Mouse (Mus musculus) yolk sac, embryonic 10.5 days (tissue): ENCODE data around the gene Pde6h.
"Not testable (repeated sequence)": the region's sequence is repeated elsewhere in the genome, so short reads cannot be mapped to it uniquely, and the experiment has no call there.

Experiments used
- DNase-seq: peaks from one replicate; pipeline ENCODE4 v3.0.0-alpha.2; 2017; ENCODE audit warnings: low spot score

The Pde6h gene

GRCm38 (mm10) chr6:136923532-136923931, at the start of gene Pde6h:
Gene Pde6h, plus strand, starts transcription at chr6:136923832.
- DNase-seq: no peak

DNA sequence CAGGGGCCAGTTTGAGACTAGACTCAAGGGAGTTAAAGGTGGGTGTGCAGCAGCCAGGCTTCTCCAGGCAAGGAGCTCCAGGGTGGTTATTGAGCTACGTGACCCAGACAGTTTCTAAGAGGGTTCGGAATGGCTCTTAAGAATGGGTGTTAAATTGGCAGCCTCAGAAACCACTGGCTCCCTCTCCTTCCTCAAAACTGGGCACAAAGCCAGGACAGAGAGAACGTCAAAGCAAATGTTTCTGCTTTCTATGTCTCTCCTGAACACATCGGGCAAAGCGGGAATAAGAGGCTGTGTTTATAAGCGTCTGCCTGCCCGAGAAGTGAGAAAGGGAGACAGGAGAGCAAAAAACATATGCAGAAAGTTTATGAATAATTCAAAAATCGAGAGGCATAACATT, 49.0 kb upstream of the Pde6h start:
- no peak for DNase-seq

DNA sequence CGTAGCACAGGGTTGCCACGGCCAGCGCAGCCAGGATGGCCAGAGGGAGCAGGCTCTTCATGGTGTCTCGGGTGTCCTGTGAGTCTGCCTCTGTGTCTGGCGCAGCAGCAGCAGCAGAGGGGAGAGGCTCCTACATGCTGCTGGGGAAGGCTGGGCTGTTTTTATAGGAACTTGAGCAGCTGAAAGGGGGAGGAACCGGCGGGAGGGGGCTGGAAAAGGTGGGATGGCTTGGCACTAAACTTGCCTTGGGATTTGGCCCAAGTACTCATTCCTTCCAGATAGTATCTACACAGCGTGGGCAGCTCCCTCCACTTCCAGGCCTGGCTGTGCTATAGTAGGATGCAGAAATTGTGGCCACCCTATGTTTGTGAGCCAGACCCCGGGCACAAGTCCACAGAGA, 48.0 kb upstream of the Pde6h start, which contains the start of gene Mgp:
Mgp (minus strand) TSS at position 154 of the 400 bp plus-strand sequence.
- no peak for DNase-seq

DNA sequence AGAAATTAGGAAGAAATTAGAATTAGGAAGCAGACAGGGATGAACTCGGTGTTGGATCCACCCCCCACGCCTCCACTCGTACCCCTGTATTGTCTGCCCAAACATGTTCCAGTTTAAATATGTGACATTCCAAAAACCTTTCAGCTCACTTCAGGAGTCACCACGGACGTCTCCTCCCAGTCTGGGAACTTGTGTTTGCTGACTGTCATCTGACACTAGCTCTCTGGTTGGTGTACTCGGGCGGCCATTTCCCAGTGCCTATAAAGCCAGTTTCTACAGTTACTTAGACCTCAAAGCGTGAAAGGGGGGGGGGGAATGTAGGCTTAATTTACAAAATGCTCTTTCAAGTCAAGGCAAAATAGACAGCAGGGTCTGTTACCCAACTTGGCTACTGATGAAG, 42.0 kb upstream of the Pde6h start:
- no peak for DNase-seq

DNA sequence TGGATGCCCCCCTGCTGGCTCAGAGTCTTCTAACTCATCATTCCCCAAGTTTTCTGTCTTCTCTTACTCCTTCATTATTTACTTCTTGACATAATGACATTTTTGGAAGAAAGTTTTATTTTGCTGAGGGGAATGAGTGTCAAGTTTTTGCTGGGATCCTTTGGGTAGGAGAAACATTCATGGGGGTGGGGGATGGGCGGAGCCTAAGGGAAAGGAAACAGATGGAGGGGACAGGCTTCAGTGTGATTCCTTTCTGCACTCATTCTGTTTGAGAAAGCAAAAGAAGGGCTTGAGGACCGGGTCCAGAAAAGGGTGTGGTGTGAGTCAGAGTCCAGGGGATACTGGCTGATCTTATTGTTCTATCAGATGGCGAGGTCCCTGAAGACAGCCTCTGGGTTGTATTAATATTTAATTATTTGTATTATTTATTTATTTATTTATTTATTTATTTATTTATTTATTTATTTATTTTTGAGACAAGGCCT, 40.2 kb upstream of the Pde6h start:
- DNase-seq: no peak

GRCm38 (mm10) chr6:136883961-136884360, 39.7 kb upstream of the Pde6h start:
- DNase-seq: no peak

- not testable (repeated sequence) for DNase-seq
Measured at GRCm38 (mm10) chr6:136884766-136885165, 38.9 kb upstream of the Pde6h start.

GRCm38 (mm10) chr6:136887854-136888253, 35.8 kb upstream of the Pde6h start:
- DNase-seq: no peak

DNA sequence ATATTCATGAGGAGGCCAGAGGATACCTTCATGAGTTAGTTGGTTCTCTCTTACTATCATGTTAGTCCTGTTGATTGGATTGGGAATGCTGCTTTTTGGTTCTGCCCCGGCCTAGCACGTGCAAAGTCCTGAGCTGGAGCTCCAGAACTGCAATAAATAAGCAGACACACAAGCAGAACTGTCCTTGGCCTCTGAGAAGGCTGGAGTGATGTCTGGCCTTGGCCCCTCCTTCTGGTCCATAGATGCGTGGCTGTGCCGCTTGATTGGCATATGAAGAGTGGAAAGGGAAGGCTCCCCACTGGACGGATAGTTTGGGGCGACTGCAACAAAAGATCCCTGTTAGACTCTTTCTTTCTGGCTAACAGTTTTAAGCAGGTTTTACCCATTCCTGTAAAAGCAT, 34.6 kb upstream of the Pde6h start:
- DNase-seq: no peak

- DNase-seq: no peak
Measured at GRCm38 (mm10) chr6:136889554-136889953, 34.1 kb upstream of the Pde6h start.

DNA sequence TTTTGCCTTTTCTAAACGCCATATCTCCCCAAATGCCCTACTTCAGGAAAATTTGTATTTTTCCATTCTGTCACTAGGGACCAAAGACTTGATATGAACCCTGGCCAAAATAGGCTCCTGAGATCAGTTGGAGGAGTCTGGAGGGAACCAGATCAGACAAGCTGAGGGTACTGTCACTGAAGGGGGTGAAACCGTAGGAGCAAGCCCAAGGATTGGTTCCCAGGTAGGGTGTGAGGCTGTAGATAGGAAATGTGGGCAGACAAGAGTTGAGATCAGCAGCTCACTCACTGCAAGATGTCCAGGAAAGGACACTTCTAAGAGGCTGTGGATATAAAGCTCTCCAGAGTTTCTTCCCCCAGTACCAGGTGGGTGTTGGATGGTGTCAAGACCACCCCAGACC, 31.6 kb upstream of the Pde6h start:
- DNase-seq: no peak

- DNase-seq: no peak
Measured at GRCm38 (mm10) chr6:136894532-136895339, 28.9 kb upstream of the Pde6h start.

DNA sequence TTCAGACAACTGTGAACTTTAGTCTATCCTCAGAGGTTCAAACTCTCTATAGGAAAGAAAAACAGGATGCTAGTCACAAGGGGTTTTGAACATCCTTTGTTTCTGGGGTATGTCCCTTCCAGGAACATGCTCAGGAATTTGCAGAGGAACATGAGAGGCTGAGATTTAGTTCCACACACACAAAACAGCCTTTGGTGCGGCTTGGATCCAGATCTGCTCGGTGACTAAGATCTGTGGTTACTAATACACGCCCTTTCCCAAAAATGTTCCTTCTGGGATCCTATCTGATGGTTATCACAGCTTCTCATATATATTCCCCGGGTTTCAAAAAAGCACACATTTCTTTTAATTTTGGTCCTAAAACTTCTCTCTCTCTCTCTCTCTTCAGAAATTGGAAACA, 25.8 kb upstream of the Pde6h start:
- no peak for DNase-seq

- no peak for DNase-seq
Measured at GRCm38 (mm10) chr6:136898222-136898621, 25.4 kb upstream of the Pde6h start.

GRCm38 (mm10) chr6:136898954-136899353, 24.7 kb upstream of the Pde6h start:
- DNase-seq: no peak

DNA sequence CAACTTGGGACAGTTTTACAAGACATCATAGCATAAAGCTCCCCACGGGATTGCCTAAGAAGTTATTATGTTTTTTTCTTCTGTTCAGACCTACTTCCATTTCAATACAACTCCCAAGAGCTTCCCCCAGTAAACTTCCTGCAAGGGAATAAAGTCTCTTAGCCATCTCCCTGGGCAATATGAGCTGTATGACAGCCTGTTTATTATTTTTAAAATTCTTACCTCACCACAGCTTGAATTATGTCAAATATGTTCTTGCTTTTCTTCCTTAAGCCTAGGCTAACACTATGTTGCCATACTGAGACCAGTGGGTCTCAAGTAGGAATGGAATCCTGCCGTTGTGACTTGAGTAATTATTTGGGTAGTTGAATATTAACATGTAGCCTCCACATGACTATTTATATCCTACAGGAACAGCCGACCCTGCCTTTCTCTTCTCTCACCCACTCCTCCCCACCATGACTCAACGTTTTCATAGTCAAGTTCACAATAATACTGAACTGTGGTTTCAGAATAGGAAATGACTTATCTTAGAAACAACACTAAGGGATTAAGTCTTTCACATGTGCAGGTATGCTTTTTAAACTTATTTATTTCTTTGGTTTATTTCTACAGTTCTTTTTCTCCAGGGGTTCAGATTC, 23.1 kb upstream of the Pde6h start:
- no peak for DNase-seq

DNA sequence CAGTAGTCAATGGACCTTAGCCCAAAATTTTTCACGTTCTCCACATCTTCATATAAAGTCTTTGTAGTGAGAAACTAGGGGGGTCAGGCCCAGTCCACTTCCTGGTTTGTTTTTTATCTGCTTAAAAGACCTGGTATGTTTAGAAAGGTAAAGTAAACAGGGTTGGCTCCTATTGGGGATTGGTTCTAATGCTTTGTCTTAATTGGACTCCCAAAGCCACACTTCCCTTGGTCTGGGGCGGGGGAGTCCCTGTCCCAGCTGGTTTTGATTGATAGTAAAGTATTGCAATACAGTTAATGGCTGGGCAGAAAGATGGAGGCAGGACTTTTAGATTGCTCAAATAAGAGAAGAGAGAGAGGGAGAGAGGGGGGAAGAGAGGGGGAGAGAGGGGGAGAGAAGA, 22.6 kb upstream of the Pde6h start:
- no peak for DNase-seq

DNA sequence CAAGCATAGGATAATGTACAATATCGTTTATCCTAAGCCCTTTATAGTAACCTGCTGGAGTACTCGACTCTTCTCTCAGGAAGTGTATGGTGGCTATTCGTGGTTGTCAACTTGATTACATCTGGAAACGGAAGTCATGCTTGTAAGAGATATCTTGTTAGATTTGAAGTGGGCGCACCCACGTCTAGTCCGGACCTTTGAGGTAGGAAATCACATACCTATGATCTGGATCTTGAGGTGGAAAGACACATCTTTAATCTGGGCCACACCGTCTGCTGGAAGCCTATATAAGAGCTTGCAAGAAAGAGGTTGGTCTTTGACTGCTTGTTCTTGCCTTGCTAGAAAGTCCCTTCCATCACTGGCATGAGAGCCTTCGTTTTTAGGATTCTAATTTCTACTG, 21.1 kb upstream of the Pde6h start:
- no peak for DNase-seq

- no peak for DNase-seq
Measured at GRCm38 (mm10) chr6:136903885-136904470, 19.7 kb upstream of the Pde6h start.

GRCm38 (mm10) chr6:136906283-136906936, 17.2 kb upstream of the Pde6h start:
- no peak for DNase-seq

- no peak for DNase-seq
Measured at GRCm38 (mm10) chr6:136906937-136907293, 16.7 kb upstream of the Pde6h start.

DNA sequence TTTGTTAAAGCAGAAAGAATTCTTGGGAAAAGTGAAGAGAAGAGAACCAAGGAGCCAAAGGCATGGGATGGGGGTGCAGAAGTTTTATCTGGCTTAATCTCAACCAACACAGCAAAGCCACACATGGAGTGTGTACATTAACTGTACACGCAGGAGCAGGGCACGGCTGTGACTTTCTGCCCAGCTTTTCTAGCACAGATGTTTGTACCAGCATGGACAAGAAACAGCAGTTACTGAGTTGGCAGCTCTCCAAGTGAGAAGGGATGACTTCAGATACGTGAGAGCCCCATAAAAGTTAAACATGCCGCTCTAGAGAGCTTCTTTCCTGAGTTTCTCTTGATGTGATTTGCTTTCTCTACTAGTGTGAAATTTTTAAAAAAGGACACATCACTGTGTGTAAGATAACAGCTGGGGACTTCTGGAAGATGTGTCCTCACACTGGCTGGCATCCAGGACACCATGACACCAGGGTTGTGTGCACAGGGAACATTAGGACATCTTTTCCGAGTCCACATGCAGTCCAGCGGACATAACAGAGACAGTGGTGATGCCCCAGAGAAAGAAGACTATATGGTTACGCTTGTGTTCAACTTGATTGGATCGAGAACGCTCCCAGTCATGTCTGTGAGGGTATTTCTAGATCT, 13.3 kb upstream of the Pde6h start:
- no peak for DNase-seq
